Mouse (Mus musculus) erythroblast, embryonic 14.5 days (primary cell): ENCODE measurements around the gene Radil. TPM values are rescaled to one million over a fixed set of nuclear protein-coding genes. Genes with fewer than 3 reads are reported as not detected.

ENCODE experiments used
- H3K27me3 ChIP-seq: 2 replicates; pipeline ENCODE4 v1.6.1; 2012; ENCODE audit warnings: inconsistent platforms; ENCODE audit not compliant: control insufficient read depth
- H3K36me3 ChIP-seq: 2 replicates; pipeline ENCODE4 v1.6.1; 2012; ENCODE audit warnings: mild to moderate bottlenecking, inconsistent platforms; ENCODE audit not compliant: control insufficient read depth
- H3K4me1 ChIP-seq: 2 replicates; pipeline ENCODE4 v1.6.1; 2012; ENCODE audit warnings: inconsistent platforms; ENCODE audit not compliant: control insufficient read depth
- H3K4me3 ChIP-seq: replicated peaks from 2 replicates; pipeline ENCODE3; 2012; ENCODE audit warnings: moderate library complexity, mild to moderate bottlenecking, inconsistent platforms
- H3K9me3 ChIP-seq: 2 replicates; pipeline ENCODE4 v1.6.1; 2012; ENCODE audit warnings: low read length, inconsistent platforms, mixed read lengths; ENCODE audit not compliant: control insufficient read depth
- GATA1 ChIP-seq: IDR thresholded peaks from 2 replicates; pipeline ENCODE4 v1.6.1; 2012; ENCODE audit warnings: low read length, inconsistent platforms, mixed read lengths
- TAL1 ChIP-seq: IDR thresholded peaks from 3 replicates; pipeline ENCODE4 v1.6.1; 2012; ENCODE audit warnings: low read length, inconsistent platforms, mixed read lengths
- polyA plus RNA-seq: library from polyadenylated mRNA; stranded (reverse); fragments of >175 nt; gene quantifications from 2 replicates; pipeline ENCODE4 v1.2.3, GENCODE M21; 2012

The Radil gene
- polyA plus RNA-seq, 1 experiment = 0.01 TPM

GRCm38 (mm10) chr5:142435736-142436135 lies 115.2 kb downstream of the Radil start:
- Histone ChIP-seq H3K27me3 (no peaks in the 10 kb centered on the region), H3K9me3 (no peaks in the 10 kb centered on the region), H3K36me3 (peaks cover 34% of the 10 kb centered on the region), H3K4me1 (peaks cover 33% of the 10 kb centered on the region), H3K4me3 (no peak overlapping the region)
- TF ChIP-seq TAL1 = no peak
- no peak for TF ChIP-seq GATA1

Other genes starting within 250 kb of the Radil start
- gene Foxk1, start 149.6 kb downstream of the Radil start, polyA plus RNA-seq = 0.77 and 0.91 TPM in 2 replicates
- gene Ap5z1, start 87.2 kb downstream of the Radil start, polyA plus RNA-seq = 1.7 and 1.9 TPM in 2 replicates
- not detected in 2 replicates for gene Papolb, start 21.0 kb downstream of the Radil start, polyA plus RNA-seq
- 0.02 TPM in 1 of 2 replicates, not detected in the other for gene Mmd2, start 57.7 kb upstream of the Radil start, polyA plus RNA-seq
- 2.7 and 3.2 TPM in 2 replicates for gene Wipi2, start 76.6 kb upstream of the Radil start, polyA plus RNA-seq
- not detected in 2 replicates for gene Slc29a4, start 141.4 kb upstream of the Radil start, polyA plus RNA-seq